Mouse (Mus musculus) leukemia stem cell, adult 10-12 weeks (primary cell): ENCODE data around the gene Lce1j. TPM values are rescaled to one million over a fixed set of nuclear protein-coding genes. Genes with fewer than 3 reads are reported as not detected.

ENCODE experiments used
- polyA plus RNA-seq: library from polyadenylated mRNA; stranded (reverse); fragments of >175 nt; gene quantifications from 2 replicates; pipeline ENCODE4 v1.2.3, GENCODE M21; 2012; ENCODE audit warnings: low replicate concordance

Lce1j gene
- not detected in 2 replicates for polyA plus RNA-seq

DNA sequence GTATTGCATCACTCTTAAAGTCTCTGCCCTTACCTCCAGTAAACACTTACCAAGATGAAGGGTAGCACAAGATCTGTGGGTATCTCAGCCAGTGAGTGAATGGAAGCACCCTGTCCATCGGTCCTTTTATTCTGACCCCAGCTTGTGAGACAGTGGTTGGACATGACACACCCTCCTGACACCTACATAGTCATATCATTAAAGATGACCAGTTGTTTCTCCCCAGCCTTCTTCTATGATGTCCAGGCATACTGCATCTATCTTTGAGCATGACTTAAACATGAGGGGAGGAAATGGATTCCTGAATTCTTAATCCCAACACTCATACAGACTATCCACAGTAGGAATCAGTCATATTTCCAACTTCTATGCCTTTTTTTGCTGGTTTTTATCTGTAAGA lies at the start of gene Lce1j:
Gene Lce1j, minus strand, starts transcription at position 101 of the 400 bp plus-strand sequence.

DNA sequence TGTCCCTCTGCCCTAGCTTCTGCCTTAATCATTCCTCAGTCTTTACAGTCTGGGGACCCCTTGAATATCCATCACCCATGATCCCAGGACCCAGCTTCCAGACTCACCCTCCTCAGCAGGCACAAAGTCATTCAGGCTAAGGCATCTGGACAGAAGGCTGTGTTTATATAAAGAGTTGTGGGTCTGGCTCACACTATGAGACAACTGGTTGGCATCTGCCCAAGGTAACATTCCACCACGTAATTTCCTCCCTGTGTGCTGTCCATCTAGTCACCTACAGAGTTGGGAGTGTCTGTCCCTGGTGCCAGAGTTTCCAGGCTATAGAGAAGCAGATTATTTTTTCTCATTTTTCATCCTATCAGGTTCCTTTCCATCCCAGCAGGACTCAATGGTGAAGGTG lies 36.8 kb upstream of the Lce1j start, which contains the start of gene Kprp:
Gene Kprp, minus strand, starts transcription at position 140 of the 400 bp plus-strand sequence.

DNA sequence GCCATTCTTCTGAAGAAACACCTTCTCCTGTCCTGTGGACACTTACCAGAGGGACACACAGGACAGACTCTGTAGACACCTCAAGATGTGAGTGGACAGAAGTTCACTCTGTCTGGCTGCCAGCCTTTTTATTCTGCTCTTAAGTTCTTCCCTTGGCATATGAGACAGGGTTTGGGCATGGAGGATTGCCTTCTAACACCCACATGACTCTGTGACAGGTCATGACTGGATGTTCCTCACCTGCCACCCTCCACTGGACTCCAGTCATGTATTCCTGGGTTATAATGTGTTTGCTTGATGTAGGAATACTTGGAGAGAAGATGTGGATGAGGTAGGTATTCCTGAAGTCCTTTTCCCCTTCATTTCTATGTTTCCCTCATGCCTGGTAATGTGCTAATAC lies 17.5 kb upstream of the Lce1j start, which contains the start of gene Lce1k:
Gene Lce1k, minus strand, starts transcription at position 101 of the 400 bp plus-strand sequence.

DNA sequence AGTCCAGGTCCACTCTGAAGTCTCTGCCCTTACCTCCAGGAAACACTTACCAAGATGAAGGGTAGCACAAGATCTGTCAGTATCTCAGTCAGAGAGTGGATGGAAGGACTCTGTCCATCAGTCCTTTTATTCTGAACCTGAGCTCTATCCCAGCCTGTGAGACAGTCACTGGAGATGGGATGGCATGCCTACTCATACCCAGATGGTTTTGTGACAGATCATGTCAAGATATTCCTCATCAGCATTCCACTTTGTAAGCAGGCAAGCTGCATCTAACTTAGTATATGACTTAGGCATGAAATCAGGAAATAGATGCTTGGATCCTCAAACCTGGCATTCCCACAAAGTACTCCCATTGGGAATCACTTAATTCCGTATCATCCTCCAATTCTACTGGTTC lies 11.5 kb downstream of the Lce1j start, which contains the start of gene Lce1i:
Gene Lce1i, minus strand, starts transcription at position 101 of the 400 bp plus-strand sequence.

DNA sequence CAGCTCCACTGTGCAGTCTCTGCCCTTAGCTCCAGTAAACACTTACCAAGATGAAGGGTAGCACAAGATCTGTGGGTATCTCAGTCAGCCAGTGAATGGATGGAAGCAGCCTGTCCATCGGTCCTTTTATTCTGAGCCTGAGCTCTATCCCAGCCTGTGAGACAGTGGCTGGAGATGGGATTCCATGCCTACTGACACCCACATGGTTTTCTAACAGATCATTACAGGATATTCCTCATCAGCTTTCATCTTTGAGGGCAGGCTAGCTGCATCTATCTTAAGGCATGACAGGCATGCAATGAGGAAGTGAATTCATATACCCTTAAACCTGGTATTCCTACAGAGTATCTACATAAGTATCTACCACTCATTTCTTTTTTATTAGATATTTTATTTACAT lies 25.3 kb downstream of the Lce1j start, which contains the start of gene Lce1h:
Gene Lce1h, minus strand, starts transcription at position 101 of the 400 bp plus-strand sequence.

DNA sequence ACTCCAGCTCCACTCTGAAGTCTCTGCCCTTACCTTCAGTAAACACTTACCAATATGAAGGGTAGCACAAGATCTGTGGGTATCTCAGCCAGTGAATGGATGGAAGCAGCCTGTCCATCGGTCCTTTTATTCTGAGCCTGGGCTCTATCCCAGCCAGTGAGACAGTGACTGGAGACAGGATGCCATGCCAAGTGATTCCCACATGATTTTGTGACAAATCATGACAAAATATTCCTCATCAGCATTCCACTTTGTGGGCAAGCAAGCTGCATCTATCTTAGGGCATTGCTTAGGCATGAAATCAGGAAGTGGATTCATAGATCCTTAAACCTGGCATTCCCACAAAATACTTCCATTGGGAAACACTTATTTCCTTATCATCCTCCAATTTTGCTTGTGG lies 38.1 kb downstream of the Lce1j start, which contains the start of gene Lce1g:
Gene Lce1g, minus strand, starts transcription at position 101 of the 400 bp plus-strand sequence.

DNA sequence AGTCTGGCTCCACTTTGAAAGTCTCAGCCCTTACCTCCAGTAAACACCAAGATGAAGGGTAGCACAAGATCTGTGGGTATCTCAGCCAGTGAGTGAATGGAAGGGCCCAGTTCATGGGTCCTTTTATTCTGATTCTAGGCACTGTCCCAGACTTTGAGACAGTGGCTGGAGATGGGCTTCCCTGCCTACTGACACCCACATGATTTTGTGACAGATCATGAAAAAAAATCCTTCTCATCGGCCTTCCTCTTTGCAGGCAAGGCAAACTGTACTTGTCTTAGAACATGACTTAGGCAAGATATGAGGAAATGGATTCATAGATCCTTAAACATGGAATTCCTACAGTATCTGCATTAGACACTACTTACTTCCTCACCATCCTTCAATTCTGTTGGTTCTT lies 51.3 kb downstream of the Lce1j start, which contains the start of gene Gm38119:
Gene Gm38119, minus strand, starts transcription at position 101 of the 400 bp plus-strand sequence.

Other genes with a start within 250 kb of the Lce1j start
- not detected in 2 replicates for gene Ivl, start 216.8 kb downstream of the Lce1j start, polyA plus RNA-seq
- not detected in 2 replicates for gene Smcp, start 201.5 kb downstream of the Lce1j start, polyA plus RNA-seq
- not detected in 2 replicates for gene 2210017I01Rik, start 183.0 kb downstream of the Lce1j start, polyA plus RNA-seq
- not detected in 2 replicates for gene Lce6a, start 168.9 kb downstream of the Lce1j start, polyA plus RNA-seq
- not detected in 2 replicates for gene Lce1a1, start 142.2 kb downstream of the Lce1j start, polyA plus RNA-seq
- gene Lce1b, start 133.6 kb downstream of the Lce1j start, polyA plus RNA-seq, result not detected in 2 replicates
- gene Lce1a2, start 120.2 kb downstream of the Lce1j start, polyA plus RNA-seq, result not detected in 2 replicates
- not detected in 2 replicates for gene Lce1c, start 111.3 kb downstream of the Lce1j start, polyA plus RNA-seq
- not detected in 2 replicates for gene Lce1d, start 103.3 kb downstream of the Lce1j start, polyA plus RNA-seq
- not detected in 2 replicates for gene Lce1e, start 81.4 kb downstream of the Lce1j start, polyA plus RNA-seq
- gene Lce1f, start 70.2 kb downstream of the Lce1j start, polyA plus RNA-seq, result not detected in 2 replicates
- gene Gm38119, start 51.4 kb downstream of the Lce1j start, polyA plus RNA-seq, result not detected in 2 replicates
- gene Lce1g, start 38.2 kb downstream of the Lce1j start, polyA plus RNA-seq, result not detected in 2 replicates
- gene Lce1h, start 25.4 kb downstream of the Lce1j start, polyA plus RNA-seq, result not detected in 2 replicates
- gene Lce1i, start 11.6 kb downstream of the Lce1j start, polyA plus RNA-seq, result not detected in 2 replicates
- not detected in 2 replicates for gene Lce1k, start 17.4 kb upstream of the Lce1j start, polyA plus RNA-seq
- gene Kprp, start 36.7 kb upstream of the Lce1j start, polyA plus RNA-seq, result not detected in 2 replicates
- gene Lce1l, start 60.8 kb upstream of the Lce1j start, polyA plus RNA-seq, result not detected in 2 replicates
- gene 2310050C09Rik, start 79.7 kb upstream of the Lce1j start, polyA plus RNA-seq, result not detected in 2 replicates
- not detected in 2 replicates for gene Lce3a, start 135.7 kb upstream of the Lce1j start, polyA plus RNA-seq
- not detected in 2 replicates for gene Lce3b, start 142.5 kb upstream of the Lce1j start, polyA plus RNA-seq
- gene Lce3c, start 154.0 kb upstream of the Lce1j start, polyA plus RNA-seq, result not detected in 2 replicates
- not detected in 2 replicates for gene Lce3d, start 166.9 kb upstream of the Lce1j start, polyA plus RNA-seq
- not detected in 2 replicates for gene Lce3e, start 176.5 kb upstream of the Lce1j start, polyA plus RNA-seq
- not detected in 2 replicates for gene Lce3f, start 201.7 kb upstream of the Lce1j start, polyA plus RNA-seq
- gene Crct1, start 225.2 kb upstream of the Lce1j start, polyA plus RNA-seq, result not detected in 2 replicates
- not detected in 2 replicates for gene Lce1m, start 228.5 kb upstream of the Lce1j start, polyA plus RNA-seq